Mouse (Mus musculus) liver, adult (tissue): ENCODE measurements around the gene Tmprss15.

Experiments used
- GATA4 ChIP-seq: IDR thresholded peaks from 2 replicates; pipeline ENCODE4 v1.6.1; 2014; ENCODE audit warnings: mild to moderate bottlenecking, low read length; ENCODE audit not compliant: insufficient replicate concordance

The Tmprss15 gene

GRCm38 (mm10) chr16:78937755-78938154 lies 153.1 kb downstream of the Tmprss15 start:
- TF ChIP-seq GATA4 = no peak

GRCm38 (mm10) chr16:78934298-78934697 lies 156.6 kb downstream of the Tmprss15 start:
- TF ChIP-seq GATA4 = no peak

- no peak for TF ChIP-seq GATA4
Observed at GRCm38 (mm10) chr16:78931287-78932025, 159.4 kb downstream of the Tmprss15 start.

GRCm38 (mm10) chr16:78930382-78931286 lies 160.3 kb downstream of the Tmprss15 start, which contains the start of gene Chodl:
TSS of gene Chodl (plus strand) at chr16:78930948.
- no peak for TF ChIP-seq GATA4

- TF ChIP-seq GATA4 = no peak
Observed at GRCm38 (mm10) chr16:78922644-78923043, 168.3 kb downstream of the Tmprss15 start.
